Comparison of ENCODE assay signal across 31 mouse cellular contexts in the genomic region with DNA sequence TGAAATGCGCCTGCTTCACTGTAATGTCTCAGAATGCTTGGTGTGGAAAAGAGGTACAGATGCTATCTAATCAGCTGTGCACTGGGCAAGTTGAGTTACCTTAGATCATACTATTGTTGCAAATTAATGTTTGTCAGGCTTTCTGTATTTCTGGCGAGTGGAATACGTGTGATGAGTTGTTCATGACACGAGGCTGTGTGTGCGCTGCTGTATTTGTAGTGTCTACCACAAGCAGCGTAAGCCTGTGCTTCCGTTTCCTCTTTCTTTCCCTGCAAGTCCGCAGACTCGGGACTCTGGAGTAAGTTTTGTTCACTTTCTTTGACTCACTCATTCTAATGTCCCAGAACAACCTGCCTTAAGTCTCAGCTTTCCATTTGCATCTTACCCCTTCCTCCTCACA. TPM values are rescaled to one million over a fixed set of nuclear protein-coding genes. Genes with fewer than 3 reads are reported as not detected.
DNase-seq lines count a peak whose midpoint lies in the region; ATAC-seq and TF ChIP-seq lines count a peak whose summit lies in the region.
"Had no signal": no experiment of that assay in that cellular context is flagged by ENCODE, and none has a peak within 500 bp of the region (broad histone marks: within the 10 kb centered on the region; RNA-seq: fewer than 3 reads in every experiment).

No protein-coding gene starts in this region.

- H3K79me2 ChIP-seq in liver, adult 2 months (ENCODE audit: control insufficient read depth, insufficient read depth, low read length): peaks cover 4% of the 10 kb centered on the region; the same call in 1 of the 2 replicates

- no peak overlapping the region for H3K9ac ChIP-seq in liver, adult 2 months (ENCODE audit: low read depth, low read length)
- no peak overlapping the region for H3K9ac ChIP-seq in liver, embryonic 12.5 days
- H3K9ac ChIP-seq in forebrain, embryonic 14.5 days (ENCODE audit: low read length): no peak overlapping the region
- H3K9ac ChIP-seq: forebrain, embryonic 15.5 days; hindbrain, embryonic 12.5 days; intestine, embryonic 15.5 days; limb, embryonic 12.5 days; liver, embryonic 13.5 days; midbrain, embryonic 15.5 days; neural tube, embryonic 13.5 days had no signal

- 89% methylated on average over 9 of the region's 9 CpGs for WGBS in liver, adult 2 months
- 70% methylated on average over 9 of the region's 9 CpGs for WGBS in liver, embryonic 12.5 days (ENCODE audit: insufficient replicate concordance)
- WGBS in forebrain, embryonic 14.5 days: 95% methylated on average over 9 of the region's 9 CpGs

- no peak overlapping the region for H3K4me3 ChIP-seq in liver, adult 2 months (ENCODE audit: insufficient read depth, low read depth, low read length)
- H3K4me3 ChIP-seq in liver, embryonic 12.5 days: no peak overlapping the region
- H3K4me3 ChIP-seq in bone marrow macrophage, adult 2 months (ENCODE audit: insufficient read depth, low read length): no peak overlapping the region
- H3K4me3 ChIP-seq in forebrain, embryonic 14.5 days (ENCODE audit: low read depth, low read length): no peak overlapping the region
- H3K4me3 ChIP-seq: forebrain, embryonic 15.5 days; gastrocnemius, adult 2 months; hindbrain, embryonic 12.5 days; intestine, embryonic 15.5 days; left cerebral cortex, adult 2 months; limb, embryonic 12.5 days; liver, embryonic 13.5 days; midbrain, embryonic 15.5 days; myocyte; neural tube, embryonic 13.5 days had no signal

- no peak overlapping the region for H3K4me2 ChIP-seq in liver, embryonic 12.5 days
- no peak overlapping the region for H3K4me2 ChIP-seq in forebrain, embryonic 14.5 days (ENCODE audit: low read length)
- H3K4me2 ChIP-seq: forebrain, embryonic 15.5 days; hindbrain, embryonic 12.5 days; intestine, embryonic 15.5 days; limb, embryonic 12.5 days; liver, embryonic 13.5 days; midbrain, embryonic 15.5 days; neural tube, embryonic 13.5 days had no signal

- DNase-seq in liver, adult 2 months (ENCODE audit: extremely low read depth, low read depth, low spot score): peak; percentile 21
- DNase-seq in forebrain, embryonic 14.5 days (ENCODE audit: low spot score): no peak
- DNase-seq in spleen, postnatal 10 days (ENCODE audit: low spot score in 2 of 2): no peak
- DNase-seq in layer of hippocampus, adult 11-12 months (ENCODE audit: low spot score): no peak
- DNase-seq: adrenal gland, postnatal 14 days; cerebellum, adult 18-20 months; cerebellum, postnatal 10 days; gastrocnemius, adult 2 months; gastrocnemius, postnatal 36 days; kidney, adult 2 months; liver, embryonic 13.5 days; lung, adult 2 months; lung, postnatal 10 days; retina, postnatal 1 day; right cerebral cortex, postnatal 14 days; thymus, adult 2 months; thymus, postnatal 36 days had no signal

- no peak for ATAC-seq in liver, embryonic 12.5 days
- peak; percentile 39 to 51; a peak in 2 of 4 replicates for ATAC-seq in hematopoietic stem cell, adult 5-6 weeks (replicated peaks in 1 of 2; ENCODE audit: insufficient read depth in 1 of 2, low FRiP score in 2 of 2, low TSS enrichment in 1 of 2, low read depth in 1 of 2, poor library complexity in 2 of 2, severe bottlenecking in 2 of 2)
- ATAC-seq in monocyte, adult 5-6 weeks (replicated peaks; ENCODE audit: insufficient number of reproducible peaks, low FRiP score, low TSS enrichment, poor library complexity, severe bottlenecking): peak; percentile 64
- ATAC-seq in forebrain, embryonic 14.5 days: no peak
- ATAC-seq: forebrain, embryonic 15.5 days; hindbrain, postnatal 0 days; intestine, embryonic 15.5 days; midbrain, embryonic 15.5 days had no signal

- H3K4me1 ChIP-seq in liver, adult 2 months (ENCODE audit: control insufficient read depth, insufficient read depth, low read length): no peaks in the 10 kb centered on the region
- H3K4me1 ChIP-seq in liver, embryonic 12.5 days: peaks cover 27% of the 10 kb centered on the region
- H3K4me1 ChIP-seq in bone marrow macrophage, adult 2 months (ENCODE audit: control insufficient read depth, insufficient read depth, low read length): peaks cover 38% of the 10 kb centered on the region
- H3K4me1 ChIP-seq in forebrain, embryonic 14.5 days (ENCODE audit: control insufficient read depth, insufficient read depth, low read length): no peaks in the 10 kb centered on the region
- H3K4me1 ChIP-seq: forebrain, embryonic 15.5 days; intestine, embryonic 15.5 days had no signal

- no peak overlapping the region for H3K27ac ChIP-seq in liver, adult 2 months (replicated peaks; ENCODE audit: insufficient read depth, low read depth, low read length)
- H3K27ac ChIP-seq in liver, embryonic 12.5 days: no peak overlapping the region
- peak overlapping the region; percentile 46 for H3K27ac ChIP-seq in bone marrow macrophage, adult 2 months (ENCODE audit: insufficient read depth, low read depth, low read length)
- no peak overlapping the region for H3K27ac ChIP-seq in forebrain, embryonic 14.5 days (ENCODE audit: low read depth, low read length)
- H3K27ac ChIP-seq: forebrain, embryonic 15.5 days; gastrocnemius, adult 2 months; hindbrain, embryonic 12.5 days; hindbrain, postnatal 0 days; intestine, embryonic 15.5 days; kidney, postnatal 0 days; left cerebral cortex, adult 2 months; limb, embryonic 12.5 days; liver, embryonic 13.5 days; midbrain, embryonic 15.5 days; neural tube, embryonic 13.5 days had no signal

- H3K27me3 ChIP-seq in liver, adult 2 months (ENCODE audit: control insufficient read depth, insufficient read depth, low read length): no peaks in the 10 kb centered on the region
- no peaks in the 10 kb centered on the region for H3K27me3 ChIP-seq in liver, embryonic 12.5 days (replicated peaks)
- H3K27me3 ChIP-seq in forebrain, embryonic 14.5 days (replicated peaks; ENCODE audit: control insufficient read depth, insufficient read depth, low read length): no peaks in the 10 kb centered on the region
- H3K27me3 ChIP-seq: forebrain, embryonic 15.5 days; hindbrain, embryonic 12.5 days; intestine, embryonic 15.5 days; limb, embryonic 12.5 days; liver, embryonic 13.5 days; midbrain, embryonic 15.5 days; neural tube, embryonic 13.5 days had no signal

- TF ChIP-seq CTCF in liver, adult 2 months (IDR thresholded peaks at IDR 0.05; ENCODE audit: low read depth, low read length): no peak
- no peak for TF ChIP-seq CTCF in bone marrow macrophage, adult 2 months (IDR thresholded peaks at IDR 0.05; ENCODE audit: low read depth, low read length)

- H3K9me3 ChIP-seq in liver, embryonic 12.5 days (replicated peaks): no peaks in the 10 kb centered on the region
- H3K9me3 ChIP-seq in forebrain, embryonic 14.5 days (replicated peaks; ENCODE audit: control insufficient read depth, low read length): no peaks in the 10 kb centered on the region
- H3K9me3 ChIP-seq: forebrain, embryonic 15.5 days; hindbrain, embryonic 12.5 days; intestine, embryonic 15.5 days; limb, embryonic 12.5 days; liver, embryonic 13.5 days; midbrain, embryonic 15.5 days; neural tube, embryonic 13.5 days had no signal

- peaks cover 9% of the 10 kb centered on the region; the same call in 1 of the 2 replicates for H3K36me3 ChIP-seq in liver, adult 2 months (ENCODE audit: control insufficient read depth, insufficient read depth, low read length)
- H3K36me3 ChIP-seq in liver, embryonic 12.5 days: no peaks in the 10 kb centered on the region
- H3K36me3 ChIP-seq in forebrain, embryonic 14.5 days (ENCODE audit: control insufficient read depth, insufficient read depth, low read length): no peaks in the 10 kb centered on the region
- H3K36me3 ChIP-seq: forebrain, embryonic 15.5 days; hindbrain, embryonic 12.5 days; intestine, embryonic 15.5 days; limb, embryonic 12.5 days; midbrain, embryonic 15.5 days; neural tube, embryonic 13.5 days had no signal

- no peak for TF ChIP-seq POLR2A in liver, adult 2 months (IDR thresholded peaks at IDR 0.05; ENCODE audit: extremely low read depth, insufficient read depth, low read length)
- TF ChIP-seq POLR2A in bone marrow macrophage, adult 2 months (IDR thresholded peaks at IDR 0.05; ENCODE audit: borderline replicate concordance, low read depth, low read length): no peak

RNA-seq across cellular contexts. Expression of a gene that starts 58.9 kb away (rescaled TPM):
- total RNA-seq in liver, adult 2 months (2014; rRNA removed): 49.1 and 61.8 TPM in 2 replicates
- polyA plus RNA-seq in liver, adult 2 months (2012; rRNA removed): 16.7 and 17.4 TPM in 2 replicates
- polyA plus RNA-seq in liver, embryonic 12.5 days (2016; fragmentation: Nextera tagmentation; extraction: Ambion mirVana): 22.2 and 26.9 TPM in 2 replicates
- 41.5 and 42.7 TPM in 2 replicates for polyA plus RNA-seq in bone marrow macrophage, adult 2 months (2012; ENCODE audit: insufficient read depth, insufficient read length, missing spikeins)
- 25.1 and 33.5 TPM in 2 replicates for total RNA-seq in hematopoietic stem cell, adult 5-6 weeks (2017)
- 32.5 to 36.6 TPM (median 36.3 TPM) in 3 replicates for total RNA-seq in monocyte, adult 5-6 weeks (2017)
- polyA plus RNA-seq in forebrain, embryonic 14.5 days (2014; fragmentation: Nextera tagmentation; extraction: Ambion mirVana): 56.2 and 56.7 TPM in 2 replicates

Comparison
In these comparisons a context has a peak if more than half of its experiments do, and no peak if none do; other contexts are left out.
1. ATAC-seq: peak in hematopoietic stem cell, adult 5-6 weeks (2 of 2) and monocyte, adult 5-6 weeks (single experiment); none in liver, embryonic 12.5 days (single experiment) and forebrain, embryonic 14.5 days (single experiment).